Mouse (Mus musculus): Measurements from ENCODE around the gene Kmt2c.

DNA sequence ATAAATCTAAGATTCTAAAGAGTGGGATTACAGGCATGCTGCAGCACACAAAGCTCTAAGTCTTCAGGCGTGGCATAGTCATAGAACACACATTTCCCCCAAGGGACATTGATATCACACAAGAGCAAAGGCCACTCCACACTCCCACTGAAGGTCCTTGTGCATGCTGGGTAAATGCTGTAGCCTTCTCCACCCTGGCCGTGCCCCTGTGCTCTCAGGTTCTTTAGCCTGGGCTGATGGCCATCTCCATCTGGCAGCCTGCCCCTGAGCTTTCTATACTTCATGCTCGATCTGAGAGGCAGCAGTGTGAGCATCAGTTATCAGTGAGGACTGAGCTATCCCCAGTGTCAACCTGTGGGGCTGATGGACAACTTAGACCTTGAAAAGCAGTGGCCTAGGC is 21.2 kb upstream of the Kmt2c start:
- no peak for TF ChIP-seq POLR2A (IDR thresholded peaks at IDR 0.05; ENCODE audit: borderline replicate concordance, control insufficient read depth, low read depth, low read length)
- TF ChIP-seq CTCF (IDR thresholded peaks at IDR 0.05; ENCODE audit: control insufficient read depth, insufficient read depth, low read length) = no peak
